Mouse (Mus musculus) activated CD4-positive, CD25-positive, alpha-beta regulatory T cell, adult 4 months (primary cell): ENCODE measurements at regions not wholly inside any gene's neighbourhood (a gene's known extent, or its start where the extent isn't known, plus 50 kb on each side); places are given as distances from the start of the nearest gene placed in this dataset.

ENCODE experiments used
- ATAC-seq: one replicate; pipeline ENCODE4 v1.8.0; 2017

DNA sequence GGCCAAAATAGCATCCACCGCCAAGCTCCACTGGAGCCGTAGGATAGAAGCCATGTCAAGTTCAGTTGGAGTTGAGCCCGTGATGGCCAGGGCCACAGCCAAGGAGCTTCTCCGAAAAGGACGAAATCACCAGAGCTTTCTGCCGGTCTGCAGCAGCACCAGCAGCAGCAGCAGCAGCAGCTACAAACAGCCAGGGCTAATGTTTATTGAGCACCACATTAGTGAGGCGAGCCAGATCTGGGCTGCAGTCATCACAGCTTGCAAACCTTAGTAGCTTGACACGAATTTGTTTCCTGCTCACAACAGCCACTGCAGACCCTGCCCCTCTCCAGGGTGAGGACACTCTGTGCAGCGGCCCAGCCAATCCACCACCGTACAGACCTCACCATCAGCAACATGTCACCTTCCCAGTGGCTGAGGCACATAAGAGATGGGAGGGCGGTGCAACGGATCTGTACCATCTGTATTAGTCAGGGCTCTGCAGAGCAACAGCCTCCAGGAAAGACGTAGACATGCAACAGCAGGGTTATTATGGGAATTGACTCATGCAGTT lies 222.5 kb upstream of the Zmiz1 start:
- ATAC-seq, result no peak

- ATAC-seq, result no peak
Measured at GRCm38 (mm10) chr14:25239335-25239960, 219.5 kb upstream of the Zmiz1 start.

GRCm38 (mm10) chr14:25242753-25243152 lies 216.2 kb upstream of the Zmiz1 start:
- no peak for ATAC-seq

DNA sequence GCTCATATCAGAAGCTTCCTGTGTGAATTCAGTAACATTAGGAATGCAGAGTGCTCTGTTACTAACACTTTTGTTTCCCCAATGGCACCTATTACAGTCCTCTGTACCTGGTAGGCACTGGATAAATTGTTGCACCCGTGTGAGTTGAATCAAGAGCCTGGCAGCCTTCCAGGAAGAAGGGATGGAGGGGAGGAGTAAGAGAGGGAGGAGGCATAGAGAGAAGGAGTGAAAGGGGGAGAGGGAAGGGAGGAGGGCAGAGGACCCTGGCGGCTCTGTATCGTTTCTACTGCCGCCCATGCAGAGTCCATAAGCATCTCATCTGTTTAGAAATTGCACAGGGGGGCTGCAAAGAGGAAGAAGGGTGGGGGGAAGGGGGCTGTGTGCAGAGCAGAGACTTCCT lies 215.7 kb upstream of the Zmiz1 start:
- no peak for ATAC-seq

GRCm38 (mm10) chr14:25243698-25244097 lies 215.3 kb upstream of the Zmiz1 start:
- ATAC-seq, result no peak

DNA sequence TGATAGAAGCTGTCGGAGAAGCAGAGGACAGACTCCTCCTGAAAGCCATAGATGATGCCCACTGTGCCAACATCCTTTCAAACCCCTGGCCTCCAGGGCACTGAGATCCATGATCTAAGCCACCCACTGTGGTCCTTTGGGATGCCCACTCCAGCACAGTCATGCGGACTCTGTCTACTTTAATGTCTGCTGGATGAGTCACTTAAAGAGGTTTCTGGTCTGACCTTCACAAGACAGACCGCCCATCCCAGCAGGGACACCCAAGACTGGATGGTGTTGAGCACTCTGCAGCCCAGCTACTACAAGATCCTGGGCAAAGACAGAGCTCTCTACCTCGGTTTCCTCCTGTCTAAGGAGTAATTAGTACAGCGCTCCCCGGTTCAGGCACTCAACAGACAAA lies 214.1 kb upstream of the Zmiz1 start:
- ATAC-seq, result no peak

GRCm38 (mm10) chr14:25245691-25246090 lies 213.3 kb upstream of the Zmiz1 start:
- no peak for ATAC-seq

- no peak for ATAC-seq
Measured at GRCm38 (mm10) chr14:25248941-25249340, 210.0 kb upstream of the Zmiz1 start.

GRCm38 (mm10) chr14:25253016-25253850 lies 205.8 kb upstream of the Zmiz1 start:
- ATAC-seq, result no peak

GRCm38 (mm10) chr14:25263121-25263520 lies 195.9 kb upstream of the Zmiz1 start:
- no peak for ATAC-seq

DNA sequence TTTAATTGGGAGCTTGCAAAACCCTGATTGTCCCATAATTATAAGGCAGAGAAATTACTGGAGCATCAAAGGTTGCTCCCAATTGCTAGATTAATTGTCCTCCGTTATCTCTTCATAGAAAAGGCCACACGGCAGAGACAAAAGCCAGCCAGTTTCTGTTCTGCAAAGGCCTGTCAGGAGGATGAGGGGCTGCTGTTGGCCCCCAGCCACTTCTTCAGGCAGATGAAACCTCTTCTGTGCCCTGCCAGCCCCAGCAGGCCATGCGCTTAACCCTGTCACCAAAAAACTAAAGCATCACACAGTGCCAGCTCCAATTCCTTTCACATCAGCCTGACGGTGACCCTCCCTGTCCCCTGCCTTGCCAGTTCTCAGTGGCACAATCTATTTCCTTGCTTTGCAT lies 192.1 kb upstream of the Zmiz1 start:
- no peak for ATAC-seq

DNA sequence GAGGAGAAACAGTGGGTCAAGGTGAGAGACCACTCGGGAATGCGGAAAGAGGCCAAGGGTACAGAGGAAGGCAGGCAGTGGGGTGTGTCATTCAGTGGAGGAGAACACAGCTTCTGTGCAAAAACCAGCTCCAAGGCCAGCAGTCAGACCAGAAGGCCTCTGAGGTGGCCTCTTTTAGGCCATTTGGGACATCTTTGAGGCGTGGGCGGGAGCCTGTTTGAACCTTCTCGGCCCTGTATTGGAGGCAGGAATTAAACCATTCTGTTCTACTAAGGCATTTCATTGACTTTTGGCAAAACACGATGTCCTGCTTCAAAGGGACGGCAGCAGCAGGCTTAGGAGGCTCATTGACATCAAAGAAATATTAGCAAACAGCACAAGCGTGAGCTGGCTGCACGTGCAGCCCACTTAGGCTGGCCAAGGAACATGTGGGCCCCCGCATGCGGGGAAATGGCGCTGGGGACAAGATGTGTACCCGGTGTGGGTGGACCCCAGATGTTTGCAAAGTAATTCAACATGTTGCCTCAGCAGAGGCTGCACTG lies 190.8 kb upstream of the Zmiz1 start:
- ATAC-seq, result no peak

- no peak for ATAC-seq
Measured at GRCm38 (mm10) chr14:25270227-25270876, 188.6 kb upstream of the Zmiz1 start.

- no peak for ATAC-seq
Measured at GRCm38 (mm10) chr14:25272366-25273156, 186.4 kb upstream of the Zmiz1 start.

DNA sequence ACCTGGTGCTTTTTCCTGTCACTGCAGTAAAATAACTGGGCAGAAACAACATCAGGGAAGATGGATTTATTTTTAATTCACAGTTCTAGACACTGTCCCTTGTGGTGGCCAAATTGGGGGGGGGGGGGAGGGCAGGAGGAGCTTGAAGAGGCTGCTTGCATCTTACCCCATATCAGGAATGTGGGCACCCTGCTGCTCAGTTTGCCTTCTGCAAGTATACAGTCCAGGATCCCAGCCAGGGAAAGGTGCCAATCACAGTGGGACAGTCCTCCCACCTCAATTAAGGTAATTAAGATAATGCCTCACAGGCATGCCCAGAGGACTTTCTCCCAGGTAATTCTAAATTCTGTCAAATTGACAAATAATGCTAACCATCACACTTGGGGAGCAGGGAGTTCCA lies 179.2 kb upstream of the Zmiz1 start:
- ATAC-seq, result no peak

DNA sequence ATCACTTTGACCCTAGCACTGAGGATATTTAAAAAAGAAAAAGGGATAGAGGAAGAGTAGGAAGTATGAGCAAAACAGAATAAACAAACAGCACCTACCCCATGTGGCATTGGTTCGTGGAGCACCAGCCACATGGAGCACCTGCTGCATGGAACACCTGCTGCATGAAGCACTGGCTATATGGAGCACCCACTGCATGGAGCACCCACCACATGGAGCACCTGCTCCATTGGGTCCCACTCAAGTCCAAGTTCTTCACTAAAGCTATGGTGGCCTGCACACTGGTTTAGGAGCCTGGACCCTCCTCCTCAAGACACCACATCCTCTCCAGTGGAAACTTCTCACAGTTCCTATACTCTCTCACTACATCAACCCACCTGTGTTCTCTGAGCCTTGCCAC lies 166.4 kb upstream of the Zmiz1 start:
- ATAC-seq, result no peak

- no peak for ATAC-seq
Measured at GRCm38 (mm10) chr14:25294226-25294625, 164.8 kb upstream of the Zmiz1 start.

DNA sequence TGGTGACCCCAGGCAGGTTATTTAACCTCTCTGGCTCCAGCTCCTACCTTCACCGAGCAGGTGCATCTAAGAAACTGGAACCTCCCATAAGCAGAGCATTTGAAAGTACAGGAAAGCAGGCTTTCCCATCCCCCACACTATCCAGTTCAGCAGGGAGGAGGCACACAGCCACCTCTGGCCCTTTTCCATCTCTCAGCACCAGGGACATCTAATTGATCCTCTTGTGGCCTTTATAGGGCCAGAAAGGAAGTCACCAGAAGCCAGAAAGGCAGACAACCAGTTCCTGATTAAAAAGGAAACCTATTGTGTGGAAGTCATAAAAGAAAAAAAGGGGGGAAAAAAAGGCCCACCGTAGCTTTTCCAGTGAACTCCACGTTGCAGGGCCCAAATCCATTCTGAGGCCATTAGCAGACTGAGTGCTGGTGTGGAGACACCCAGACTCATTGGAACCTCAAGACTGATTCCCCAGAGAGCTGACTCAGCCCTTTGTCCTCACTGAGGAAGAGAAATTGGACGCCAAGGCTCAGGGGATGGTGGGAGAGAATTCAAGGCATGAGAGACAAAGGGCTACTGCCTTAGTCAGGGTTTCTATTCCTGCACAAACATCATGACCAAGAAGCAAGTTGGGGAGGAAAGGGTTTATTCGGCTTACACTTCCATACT lies 163.2 kb upstream of the Zmiz1 start:
- ATAC-seq, result no peak

DNA sequence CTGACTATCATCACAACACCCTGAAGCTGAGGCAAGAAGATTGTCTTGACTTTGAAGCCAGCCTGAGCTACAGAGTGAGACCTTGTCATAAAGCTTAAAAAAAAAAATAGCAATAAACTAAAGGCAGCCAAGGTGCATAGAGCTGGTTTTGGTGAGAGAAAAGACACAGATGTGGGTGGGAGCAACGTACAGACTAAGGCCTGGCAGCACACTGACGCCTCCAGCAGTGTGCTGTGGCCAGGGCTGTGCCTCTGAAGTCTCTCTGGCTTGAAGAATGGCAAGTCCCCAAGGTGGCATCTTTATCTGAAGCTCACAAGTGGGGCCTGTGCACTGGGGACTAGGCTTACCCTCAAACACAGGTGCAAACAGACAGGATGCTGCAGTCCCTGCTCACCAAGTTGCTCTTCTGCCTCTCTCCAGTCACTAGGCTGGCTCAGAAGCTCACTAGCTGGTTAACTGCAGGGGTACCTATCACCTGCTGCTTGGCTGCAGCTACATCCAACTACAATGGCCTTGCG lies 159.3 kb upstream of the Zmiz1 start:
- ATAC-seq, result no peak

- no peak for ATAC-seq
Measured at GRCm38 (mm10) chr14:25301336-25302031, 157.5 kb upstream of the Zmiz1 start.

DNA sequence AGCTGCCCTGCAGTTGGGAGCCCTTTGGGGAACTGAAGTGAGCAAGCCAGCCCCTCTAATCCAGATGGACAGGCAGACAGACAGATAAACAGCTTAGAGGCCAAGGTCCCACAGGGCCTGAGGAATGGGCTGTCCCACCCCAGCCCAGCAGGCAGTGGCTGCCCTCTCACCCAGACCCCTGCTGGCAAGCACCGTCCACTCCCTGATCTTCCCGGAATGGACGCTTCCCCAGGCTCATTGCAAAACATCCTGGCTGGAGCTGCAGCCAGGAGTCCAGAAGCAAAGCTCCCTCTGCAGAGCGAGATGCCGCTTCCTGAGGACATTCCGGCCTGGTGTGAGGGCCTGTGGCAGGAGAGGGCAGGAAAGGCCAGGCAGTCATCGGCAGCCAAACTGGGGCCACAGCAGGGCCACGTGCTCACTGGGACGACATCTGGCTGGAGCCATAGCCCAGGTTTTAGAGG lies 154.6 kb upstream of the Zmiz1 start:
- no peak for ATAC-seq
